Mouse (Mus musculus): ENCODE results near the gene Meis2.

The Meis2 gene

DNA sequence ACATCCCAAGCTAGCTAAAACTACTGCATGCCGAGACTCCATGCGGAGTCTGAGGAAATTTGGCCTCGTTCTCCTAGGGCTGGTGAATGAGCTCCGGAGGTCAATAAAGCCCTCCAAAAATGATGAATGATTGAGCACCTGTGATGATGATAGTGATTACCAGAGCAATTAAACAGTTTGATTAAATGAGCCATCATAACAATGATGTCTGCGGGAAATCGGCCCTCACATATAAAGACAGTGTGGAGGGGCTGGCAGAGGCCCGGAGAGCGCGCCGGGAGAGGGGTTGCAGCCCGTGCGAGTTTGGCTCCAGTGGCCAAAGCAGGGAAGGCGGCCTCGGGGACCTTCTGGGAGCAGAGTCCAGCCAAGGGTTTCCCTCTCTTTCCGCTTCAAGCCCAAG is 2.1 kb upstream of the Meis2 start:
- no peak for DNase-seq

DNA sequence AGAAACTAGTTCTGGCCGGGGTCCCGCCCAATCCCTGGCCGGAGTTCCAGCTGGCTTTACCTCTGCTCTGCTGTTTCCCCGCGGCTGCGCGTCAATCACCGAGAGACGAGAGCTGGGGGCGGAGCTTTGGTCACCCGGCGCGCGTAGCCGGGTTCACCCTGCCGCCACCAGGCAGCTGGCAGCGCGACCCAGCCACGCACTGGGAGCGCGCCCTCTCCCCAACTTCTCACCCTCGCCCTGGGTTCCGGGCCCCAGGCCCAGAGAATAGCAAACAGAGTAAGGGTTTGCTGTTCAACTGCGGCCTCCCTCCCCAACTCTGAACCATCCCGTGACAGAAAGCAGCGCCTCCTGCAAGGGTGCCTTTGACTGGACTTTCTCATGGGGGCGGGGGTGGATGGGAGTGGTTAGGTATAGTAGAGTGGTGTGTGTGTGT is 1.4 kb upstream of the Meis2 start:
- DNase-seq: peak; percentile 55

GRCm38 (mm10) chr2:116066057-116066941 is 660 bp upstream of the Meis2 start:
- no peak for DNase-seq

GRCm38 (mm10) chr2:116065057-116065456 is 582 bp downstream of the Meis2 start:
- no peak for DNase-seq

GRCm38 (mm10) chr2:116064521-116064920 is 1.1 kb downstream of the Meis2 start:
- DNase-seq: no peak

DNA sequence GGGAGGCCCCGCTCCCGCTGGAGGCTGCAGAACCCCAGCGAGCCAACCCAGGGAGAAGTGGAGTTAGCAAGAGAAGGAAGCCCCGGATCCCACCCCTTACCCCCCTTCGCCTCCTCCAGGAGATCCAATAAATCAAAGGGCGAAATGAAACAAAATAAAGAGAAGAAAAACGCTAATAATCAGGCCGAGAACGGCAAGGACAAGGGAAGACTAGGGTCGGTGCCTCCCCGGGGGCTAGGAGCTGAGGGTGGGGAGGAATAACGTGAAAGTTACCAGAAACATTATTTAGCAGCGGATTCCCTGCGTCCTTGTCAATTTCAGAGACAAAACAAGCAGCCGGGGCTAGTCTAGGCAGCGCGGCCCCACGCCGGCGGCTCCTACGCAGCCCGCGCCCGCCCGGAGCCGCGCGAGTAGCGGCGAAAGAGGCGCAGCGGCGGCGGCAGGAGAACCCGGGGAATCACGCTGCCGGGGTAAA is 1.8 kb downstream of the Meis2 start:
- peak; percentile 23 for DNase-seq

DNA sequence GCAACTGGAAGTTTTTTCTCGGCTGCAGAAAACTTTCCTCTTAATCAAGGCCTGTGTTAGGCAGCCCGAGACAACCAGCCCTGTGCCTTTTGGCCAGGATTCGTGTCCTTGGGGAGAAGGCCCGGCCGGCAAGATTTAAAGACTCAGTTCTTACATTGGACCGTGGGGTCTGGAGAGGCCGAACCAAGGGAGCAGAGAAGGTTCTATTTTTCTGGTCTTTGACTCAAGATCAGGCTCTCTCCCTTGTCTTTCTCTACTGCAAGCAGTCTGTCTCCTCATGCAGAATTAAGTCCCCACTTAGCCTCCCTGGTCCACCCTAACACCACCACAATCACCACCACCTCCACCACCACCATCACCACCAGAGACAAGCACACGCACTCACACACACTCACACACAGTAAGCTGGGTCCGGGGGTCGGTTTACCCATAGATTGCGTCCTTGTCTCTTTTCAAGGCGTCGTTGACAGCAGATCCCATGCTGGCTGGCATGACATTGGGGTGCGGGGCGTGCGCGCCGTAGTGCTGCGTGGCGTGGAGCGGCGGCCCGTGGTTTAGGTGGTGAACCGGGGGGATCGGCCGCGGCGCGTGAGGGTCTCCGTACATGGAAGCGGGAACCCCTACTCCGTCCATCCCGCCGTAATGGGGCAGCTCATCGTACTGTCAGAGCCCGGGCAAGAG is 2.7 kb downstream of the Meis2 start:
- peak; percentile 13 for DNase-seq

GRCm38 (mm10) chr2:116062251-116062651 is 3.4 kb downstream of the Meis2 start:
- DNase-seq: no peak

DNA sequence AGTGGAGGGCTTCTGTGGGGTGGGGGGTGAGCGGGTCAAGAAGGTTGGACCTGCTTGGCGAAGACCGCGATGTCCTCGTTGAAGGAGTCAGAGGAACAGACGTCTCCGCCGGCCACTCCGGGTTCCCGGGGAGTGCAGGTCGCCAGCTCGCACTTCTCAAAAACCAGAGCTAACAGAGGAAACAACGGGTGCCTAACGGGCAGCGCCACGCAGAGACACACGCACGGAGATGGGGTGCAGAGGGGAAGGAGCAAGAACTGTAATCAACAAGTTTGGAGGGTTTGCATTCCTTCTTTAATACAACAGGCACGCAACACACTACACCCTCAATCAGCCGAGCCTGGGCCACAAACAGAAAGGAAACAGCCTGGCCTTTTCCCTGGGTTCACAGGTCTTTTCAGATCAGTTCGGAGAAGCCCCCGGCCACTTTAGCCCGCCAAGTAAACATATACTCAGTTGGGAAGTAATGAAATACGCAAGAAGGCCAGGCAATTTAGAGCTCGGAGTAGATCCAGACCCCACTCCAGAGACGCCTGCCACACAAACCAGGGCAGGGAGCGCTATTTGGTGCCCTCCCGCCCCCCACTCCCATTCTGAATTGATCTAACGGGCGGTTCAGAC is 4.1 kb downstream of the Meis2 start:
- peak; percentile 18 for DNase-seq

DNA sequence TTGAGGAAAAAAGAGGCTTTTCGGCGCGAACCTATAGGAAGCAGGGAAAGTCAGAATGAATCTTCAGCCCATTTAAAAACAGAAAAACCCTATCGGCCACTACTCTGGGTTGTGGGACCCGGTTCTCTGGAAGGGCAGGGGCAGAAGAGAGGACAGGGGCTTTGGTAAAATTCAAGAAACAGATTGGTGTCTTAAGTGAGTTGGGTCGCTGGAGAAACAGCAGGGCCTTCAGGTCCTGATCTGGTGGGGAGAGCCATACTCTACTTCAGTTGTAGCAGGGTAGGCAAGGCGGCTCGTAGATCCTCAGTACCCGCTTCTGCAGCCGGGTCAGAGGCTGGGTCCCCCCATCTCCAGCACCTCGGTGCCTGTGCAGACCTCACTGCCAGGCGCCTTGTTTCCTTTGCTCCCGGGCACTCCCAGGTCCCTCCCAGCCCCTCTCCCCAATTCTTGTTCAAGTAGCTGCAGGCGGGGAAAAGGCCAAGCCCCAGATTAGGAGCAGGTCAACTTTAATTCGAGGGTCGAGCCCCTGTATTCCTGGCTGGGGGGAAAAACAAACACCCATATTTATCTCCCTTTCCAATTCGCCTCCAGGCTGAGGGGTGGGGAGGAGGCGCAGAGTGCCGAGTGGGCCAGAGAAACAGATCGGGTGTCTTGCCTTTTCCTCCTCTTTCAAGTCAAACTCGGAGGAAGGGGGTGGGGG is 4.8 kb downstream of the Meis2 start:
- DNase-seq: no peak

- DNase-seq: no peak
These were observed 5.4 kb downstream of the Meis2 start for GRCm38 (mm10) chr2:116060210-116060609.

- DNase-seq: no peak
These were observed 6.0 kb downstream of the Meis2 start for GRCm38 (mm10) chr2:116059661-116060060.

DNA sequence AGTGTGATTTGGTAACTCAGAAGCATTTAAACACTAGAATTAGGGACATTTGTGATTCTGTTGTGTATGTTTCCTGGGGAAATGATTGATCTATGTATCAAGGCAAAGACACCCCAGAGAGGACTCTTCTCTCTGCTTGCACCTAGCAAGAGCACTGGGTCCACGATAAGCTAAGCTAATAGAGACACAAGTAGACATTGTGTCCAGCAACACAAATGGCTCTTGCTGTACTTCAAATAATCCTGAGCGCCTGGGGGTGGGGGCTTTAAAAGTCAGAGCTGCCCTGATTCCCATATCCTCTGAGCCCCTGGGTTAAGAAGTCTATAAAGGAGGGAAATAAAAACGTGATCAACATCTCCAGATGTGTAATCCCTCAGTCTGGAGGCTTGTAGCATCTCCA is 6.6 kb downstream of the Meis2 start:
- no peak for DNase-seq

- no peak for DNase-seq
These were observed 7.1 kb downstream of the Meis2 start for GRCm38 (mm10) chr2:116058511-116058910.

GRCm38 (mm10) chr2:116056826-116057225 is 8.8 kb downstream of the Meis2 start:
- DNase-seq: no peak

- DNase-seq: no peak
These were observed 9.7 kb downstream of the Meis2 start for GRCm38 (mm10) chr2:116055686-116056620.

GRCm38 (mm10) chr2:116053931-116054330 is 11.7 kb downstream of the Meis2 start:
- DNase-seq: no peak

DNA sequence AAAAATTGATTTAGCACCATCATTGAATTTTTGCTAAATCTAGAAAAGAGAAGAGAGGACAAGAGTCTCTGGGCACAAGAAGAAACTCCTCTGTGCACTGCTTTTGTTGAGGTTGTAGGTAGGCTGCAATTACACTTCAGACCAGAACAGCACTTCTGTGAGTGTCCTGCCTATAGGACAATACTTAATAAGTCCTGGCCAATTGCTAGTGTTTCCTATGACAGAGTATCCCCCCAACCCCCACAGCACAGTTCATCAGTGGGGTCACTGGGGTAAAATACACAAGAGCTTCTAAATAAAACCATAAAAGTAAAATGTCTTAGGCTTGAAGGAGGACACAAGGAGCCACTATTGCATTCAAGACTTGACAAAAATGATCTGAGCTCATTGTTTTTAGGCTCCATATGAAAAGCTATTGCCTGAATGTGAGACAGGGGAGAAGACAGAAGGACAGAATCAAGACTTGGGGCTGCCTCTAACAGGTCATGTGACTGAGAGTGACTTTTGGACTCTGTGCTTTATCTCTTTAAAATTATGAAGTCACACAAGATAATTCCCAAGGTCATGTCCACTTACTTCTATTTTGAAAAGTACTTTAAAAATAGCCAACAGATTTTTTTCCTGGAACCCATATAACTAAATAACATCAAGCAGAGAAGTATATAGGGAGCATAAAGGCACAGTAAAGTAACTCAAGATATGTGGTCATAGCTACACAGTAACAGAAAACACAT is 12.8 kb downstream of the Meis2 start:
- DNase-seq: no peak

- DNase-seq: no peak
These were observed 13.6 kb downstream of the Meis2 start for GRCm38 (mm10) chr2:116051906-116052614.

GRCm38 (mm10) chr2:116049710-116050109 is 15.9 kb downstream of the Meis2 start:
- no peak for DNase-seq
